In genomic region chr11:67293440-67293839, GRCm38 (mm10) we compare ENCODE assay signal across 22 mouse cellular contexts. TPM values are rescaled to one million over a fixed set of nuclear protein-coding genes. Genes with fewer than 3 reads are reported as not detected.
DNase-seq lines count a peak whose midpoint lies in the region; TF ChIP-seq lines count a peak whose summit lies in the region.
"Had no signal": no experiment of that assay in that cellular context is flagged by ENCODE, and none has a peak within 500 bp of the region (broad histone marks: within the 10 kb centered on the region; RNA-seq: fewer than 3 reads in every experiment).

No protein-coding gene starts in this region.

- no peak overlapping the region for H3K4me3 ChIP-seq in layer of hippocampus, adult 2 months
- H3K4me3 ChIP-seq: embryonic facial prominence, embryonic 10.5 days; heart, adult 2 months; heart, embryonic 15.5 days; hindbrain, embryonic 13.5 days had no signal

- peak overlapping the region; percentile 77 for H3K27ac ChIP-seq in layer of hippocampus, adult 2 months
- H3K27ac ChIP-seq: embryonic facial prominence, embryonic 10.5 days; heart, adult 2 months; heart, embryonic 15.5 days; hindbrain, embryonic 13.5 days; hindbrain, postnatal 0 days had no signal

- no peak for TF ChIP-seq CTCF in layer of hippocampus, adult 2 months (conservative IDR thresholded peaks at IDR 0.05)

- peak; percentile 23 to 37 for DNase-seq in frontal cortex, adult 2 months (ENCODE audit: extremely low spot score in 1 of 2, low spot score in 1 of 2)
- no peak for DNase-seq in frontal cortex, postnatal 10 days (ENCODE audit: low spot score in 2 of 2)
- peak; percentile 30 to 48 for DNase-seq in layer of hippocampus, adult 2 months (ENCODE audit: low spot score in 2 of 2)
- DNase-seq in layer of hippocampus, postnatal 25 days (ENCODE audit: extremely low spot score in 1 of 2, low spot score in 1 of 2): no peak
- peak; percentile 17 for DNase-seq in right cerebral cortex, adult 18-20 months
- DNase-seq in right cerebral cortex, postnatal 4 days: no peak
- DNase-seq in telencephalon, adult 2 months (ENCODE audit: low read depth, low spot score): peak; percentile 82
- DNase-seq: adrenal gland, postnatal 25 days; cerebellum, adult 2 months; cerebellum, postnatal 10 days; gastrocnemius, postnatal 14 days; heart, adult 2 months; heart, postnatal 14 days had no signal

RNA-seq across cellular contexts. Expression of gene Myh8, which starts 16.5 kb away (rescaled TPM):
- 0.40 and 0.60 TPM in 2 replicates for polyA plus RNA-seq in frontal cortex, adult 2 months (2012; rRNA removed)
- 1 to 10 TPM; 1.3 to 1.4 TPM for total RNA-seq in layer of hippocampus, adult 2 months (2021)
- 1 to 10 TPM; 1.3 to 1.4 TPM for total RNA-seq in layer of hippocampus, postnatal 25 days (2021)
- total RNA-seq: adrenal gland, postnatal 25 days; heart, adult 2 months; hematopoietic stem cell, adult 5-6 weeks had no signal
- polyA plus RNA-seq: Patski had no signal

RNA-seq across cellular contexts. Expression of gene Myh13, which starts 28.0 kb away (rescaled TPM):
- 0.28 and 0.53 TPM in 2 replicates for polyA plus RNA-seq in frontal cortex, adult 2 months (2012; rRNA removed)
- total RNA-seq in layer of hippocampus, adult 2 months (2021): under 1 TPM; 0.10 to 0.12 TPM
- total RNA-seq in layer of hippocampus, postnatal 25 days (2021): under 1 TPM; 0.07 to 0.12 TPM
- total RNA-seq: adrenal gland, adult 18-20 months; adrenal gland, postnatal 25 days; heart, postnatal 14 days; hematopoietic stem cell, adult 5-6 weeks had no signal
- polyA plus RNA-seq: embryonic facial prominence, embryonic 10.5 days; forebrain, embryonic 14.5 days; heart, adult 2 months; heart, embryonic 11.5 days; Patski had no signal

RNA-seq across cellular contexts. Expression of gene Myh4, which starts 55.6 kb away (rescaled TPM):
- polyA plus RNA-seq in frontal cortex, adult 2 months (2012; rRNA removed): 0.14 and 0.53 TPM in 2 replicates
- total RNA-seq in layer of hippocampus, adult 2 months (2021): under 1 TPM; 0.07 to 0.15 TPM
- total RNA-seq in layer of hippocampus, postnatal 25 days (2021): under 1 TPM; 0.10 to 0.28 TPM
- total RNA-seq: adrenal gland, postnatal 25 days; heart, postnatal 14 days; hematopoietic stem cell, adult 5-6 weeks; hindbrain, postnatal 0 days had no signal
- polyA plus RNA-seq: cerebellum, adult 2 months; heart, adult 2 months; heart, embryonic 11.5 days; heart, embryonic 15.5 days; hindbrain, embryonic 13.5 days; Patski had no signal

Comparison
In these comparisons a context has a peak if more than half of its experiments do, and no peak if none do; other contexts are left out.
1. DNase-seq: peak in frontal cortex, adult 2 months (2 of 2), layer of hippocampus, adult 2 months (2 of 2), right cerebral cortex, adult 18-20 months (single experiment) and telencephalon, adult 2 months (single experiment); none in frontal cortex, postnatal 10 days (0 of 2), layer of hippocampus, postnatal 25 days (0 of 2) and right cerebral cortex, postnatal 4 days (single experiment).